Mouse (Mus musculus) skeletal muscle tissue, adult 2 months (tissue): Measurements from ENCODE around the gene Nudt4.
A peak's percentile ranks its signal among the peaks of the same experiment; 100 is the strongest.

Source experiments
- DNase-seq: peaks from one replicate; pipeline ENCODE4 v3.0.0-alpha.2; 2012; ENCODE audit warnings: low read depth, low spot score

The Nudt4 gene

GRCm38 (mm10) chr10:95539260-95539659, 24.7 kb downstream of the Nudt4 start:
- DNase-seq: no peak

DNA sequence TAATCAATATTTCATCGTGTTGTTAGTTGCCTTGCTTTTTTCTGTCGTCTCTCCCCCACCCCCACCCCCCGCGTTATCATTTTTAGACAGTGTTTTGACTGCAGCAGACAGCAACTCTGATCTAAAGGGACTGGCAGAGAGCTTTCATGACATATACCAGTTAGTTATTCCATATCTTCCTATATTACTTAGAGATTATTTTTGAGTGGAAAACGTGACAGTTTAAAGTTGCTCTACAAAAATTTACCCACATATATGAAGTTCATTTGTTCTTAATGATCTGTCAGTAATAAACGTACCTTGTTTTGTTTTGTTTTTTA, 27.8 kb downstream of the Nudt4 start:
- DNase-seq: no peak

- DNase-seq: no peak
These were observed 28.3 kb downstream of the Nudt4 start for GRCm38 (mm10) chr10:95535399-95536221.

- DNase-seq: no peak
These were observed 30.6 kb downstream of the Nudt4 start for GRCm38 (mm10) chr10:95533382-95533781.

DNA sequence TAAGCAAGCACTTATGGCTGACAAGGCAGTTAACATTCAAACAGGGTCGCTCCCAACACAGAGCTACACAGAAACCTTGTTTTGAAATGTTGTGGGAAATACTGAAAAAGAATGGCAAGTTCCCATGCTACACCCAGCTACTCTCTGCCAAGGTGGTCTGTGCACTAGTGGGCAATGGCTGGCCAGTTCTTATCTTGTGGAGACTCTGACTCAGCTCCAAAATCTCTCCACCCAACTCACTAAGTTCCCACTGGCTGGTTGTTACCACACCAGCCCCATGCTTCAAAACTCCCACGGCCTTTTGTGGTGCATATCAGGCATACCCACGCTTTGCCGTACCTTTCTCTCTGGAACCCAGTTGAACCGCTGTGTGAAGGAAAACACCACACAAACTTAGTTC, 31.0 kb downstream of the Nudt4 start:
- no peak for DNase-seq

GRCm38 (mm10) chr10:95530551-95531121, 33.3 kb downstream of the Nudt4 start:
- no peak for DNase-seq

GRCm38 (mm10) chr10:95526495-95527122, 37.3 kb downstream of the Nudt4 start:
- no peak for DNase-seq

GRCm38 (mm10) chr10:95525871-95526270, 38.1 kb downstream of the Nudt4 start:
- DNase-seq: no peak

DNA sequence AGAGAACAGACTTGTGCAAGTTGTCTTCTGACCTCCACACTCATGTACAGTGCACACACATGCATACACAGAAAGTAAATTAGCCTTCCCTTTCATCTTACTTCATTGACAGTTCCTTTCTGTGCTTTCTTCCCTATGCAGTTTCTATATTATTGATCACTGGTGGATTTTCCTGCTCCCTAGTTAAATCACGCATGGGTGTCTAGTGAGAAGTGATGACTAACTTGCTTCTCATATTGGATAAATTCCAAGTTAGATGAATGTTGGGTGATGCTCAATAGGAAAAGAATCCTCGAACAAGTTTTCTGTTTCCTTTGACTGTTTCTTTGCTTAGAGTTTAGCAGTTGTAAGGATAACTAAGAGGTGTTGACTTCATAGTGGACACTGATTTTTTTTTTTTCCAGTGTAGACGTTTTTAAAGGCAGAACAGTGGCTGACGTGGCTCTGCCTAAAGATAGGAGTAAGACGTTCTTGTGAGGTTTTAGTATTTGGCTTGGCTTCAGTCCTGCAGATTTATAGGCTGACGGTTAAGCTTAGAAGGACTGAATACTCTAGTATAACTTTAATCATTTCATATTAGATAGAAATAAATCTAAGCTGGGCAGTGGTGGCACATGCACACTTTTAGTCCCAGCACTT, 38.8 kb downstream of the Nudt4 start:
- DNase-seq: no peak

DNA sequence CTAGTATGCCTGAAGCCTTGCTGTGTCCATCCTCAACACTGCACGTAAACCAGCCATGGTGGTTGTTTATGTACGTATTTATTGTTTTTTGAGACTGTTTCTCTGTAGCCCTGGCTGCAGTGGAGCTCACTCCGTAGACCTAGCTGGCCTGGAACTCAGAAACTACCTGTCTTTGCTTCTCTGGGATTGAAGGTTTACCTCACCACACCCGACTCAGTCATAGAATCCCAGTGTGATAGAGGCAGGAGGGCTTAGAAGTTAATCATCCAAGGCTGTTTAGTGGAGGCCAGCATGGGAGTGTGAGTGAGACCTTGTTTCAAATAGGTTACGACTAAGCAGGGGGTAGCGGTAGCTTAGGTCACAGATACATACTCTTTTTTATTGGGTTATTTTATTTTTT, 46.3 kb downstream of the Nudt4 start:
- DNase-seq: no peak

DNA sequence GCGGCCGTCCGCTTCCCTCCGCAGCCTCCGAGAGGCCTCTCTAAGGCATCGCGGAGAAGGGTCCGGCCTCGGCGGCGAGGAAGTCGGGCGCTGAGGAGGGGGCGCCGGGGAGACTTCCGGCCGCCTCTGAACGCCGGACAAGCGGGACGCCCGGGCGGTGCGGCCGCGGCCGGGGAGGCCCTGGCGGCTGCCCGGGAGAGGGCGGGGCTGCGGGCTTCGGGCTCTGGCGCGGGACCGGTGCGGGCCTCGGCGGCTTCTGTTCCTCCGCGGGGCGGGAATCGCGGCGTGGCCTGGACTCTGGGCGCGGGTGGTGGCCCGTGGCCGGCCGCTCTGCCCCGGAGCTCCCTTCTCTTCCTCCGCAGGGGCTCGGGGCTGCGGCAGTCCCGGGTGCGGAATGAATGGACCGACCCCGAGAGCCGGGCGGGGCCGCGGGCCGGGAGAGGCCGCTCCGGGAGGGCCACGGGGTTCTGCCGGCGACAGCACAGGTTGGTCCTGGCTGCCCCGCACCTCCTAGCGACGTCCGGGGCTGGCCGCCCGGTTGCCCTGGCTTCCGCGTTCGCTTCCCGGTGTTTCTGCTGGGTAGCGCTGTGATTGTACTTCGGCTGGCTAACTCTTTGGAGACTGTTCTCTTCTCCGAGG, 48.5 kb downstream of the Nudt4 start:
- no peak for DNase-seq

- peak; percentile 94 for DNase-seq
These were observed 49.2 kb downstream of the Nudt4 start, which contains the start of gene Ube2n for GRCm38 (mm10) chr10:95514656-95515292. Gene Ube2n, plus strand, starts transcription at chr10:95515145.

GRCm38 (mm10) chr10:95513768-95514556, 50.0 kb downstream of the Nudt4 start:
- DNase-seq: no peak

DNA sequence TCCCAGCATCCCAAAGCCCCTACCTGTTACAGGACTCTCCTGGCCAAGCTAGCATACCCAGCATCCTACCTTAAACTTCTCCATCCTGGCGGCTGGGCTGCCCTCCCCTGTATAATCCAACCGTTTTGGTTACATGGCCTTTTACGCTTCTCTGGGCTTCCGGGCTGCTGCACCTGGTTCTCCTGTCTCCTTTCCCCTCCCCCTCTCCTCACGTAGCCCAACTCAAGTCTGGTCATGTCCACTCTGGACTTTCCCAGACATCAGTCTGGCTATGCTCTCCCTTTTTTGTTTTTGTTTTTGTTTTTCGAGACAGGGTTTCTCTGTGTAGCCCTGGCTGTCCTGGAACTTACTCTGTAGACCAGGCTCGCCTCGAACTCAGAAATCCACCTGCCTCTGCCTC, 51.3 kb downstream of the Nudt4 start:
- no peak for DNase-seq

DNA sequence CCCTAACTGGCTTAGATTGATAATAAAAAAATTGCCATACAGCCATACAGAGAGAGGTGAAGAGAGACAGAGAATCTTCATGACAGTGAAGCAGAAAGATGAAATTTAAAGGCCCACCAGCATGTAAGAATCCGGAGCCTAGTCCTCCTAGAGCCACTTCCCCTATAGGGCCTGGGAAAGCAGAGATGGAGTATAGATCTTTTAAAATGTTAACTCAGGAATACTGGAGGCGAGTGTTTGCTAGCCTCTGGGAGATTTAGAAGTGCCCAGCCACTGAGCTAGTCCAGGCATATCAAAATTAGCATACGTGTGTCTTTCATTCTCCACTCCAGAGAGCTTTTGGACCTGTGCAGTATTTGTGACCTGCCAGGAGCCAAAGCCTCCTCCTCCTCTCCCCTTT, 54.7 kb downstream of the Nudt4 start:
- DNase-seq: no peak

DNA sequence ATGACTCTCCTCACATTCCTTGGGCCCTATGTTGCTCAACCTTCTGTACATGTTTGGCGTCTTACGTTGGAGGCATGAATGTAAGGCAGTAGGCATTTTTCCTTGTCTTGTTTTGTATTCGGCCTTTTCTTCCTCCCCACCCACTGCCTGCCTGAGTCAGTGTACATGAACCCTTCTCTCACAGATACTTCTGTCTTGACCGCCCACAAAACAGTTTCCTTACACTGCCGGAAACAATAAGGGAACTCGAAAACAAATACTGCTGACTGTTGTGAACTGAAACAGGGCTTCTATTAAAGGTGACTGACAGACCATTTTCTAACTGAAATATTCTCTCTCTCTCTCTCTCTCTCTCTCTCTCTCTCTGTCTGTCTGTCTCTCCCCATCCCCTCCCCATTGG, 55.2 kb downstream of the Nudt4 start:
- DNase-seq: no peak

- no peak for DNase-seq
These were observed 55.8 kb downstream of the Nudt4 start for GRCm38 (mm10) chr10:95508126-95508525.

DNA sequence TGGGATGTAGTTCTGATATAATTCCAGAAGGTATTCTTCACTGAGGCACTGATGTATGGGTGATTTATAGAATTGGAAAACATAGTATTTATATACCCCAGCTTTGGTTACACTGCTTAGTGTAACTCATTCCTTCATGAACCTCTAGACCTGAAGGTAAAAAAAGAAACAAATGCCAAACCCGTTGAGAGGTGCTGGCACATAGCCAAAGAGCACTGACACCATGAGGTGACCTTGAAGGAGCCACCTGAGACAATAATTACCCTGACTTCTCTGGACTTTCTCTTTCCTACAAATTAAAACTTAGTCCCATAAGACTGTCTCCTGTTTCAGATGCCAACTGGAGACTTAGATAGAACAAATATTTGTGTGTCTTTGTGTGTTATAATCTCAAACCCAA, 59.6 kb downstream of the Nudt4 start:
- DNase-seq: no peak

DNA sequence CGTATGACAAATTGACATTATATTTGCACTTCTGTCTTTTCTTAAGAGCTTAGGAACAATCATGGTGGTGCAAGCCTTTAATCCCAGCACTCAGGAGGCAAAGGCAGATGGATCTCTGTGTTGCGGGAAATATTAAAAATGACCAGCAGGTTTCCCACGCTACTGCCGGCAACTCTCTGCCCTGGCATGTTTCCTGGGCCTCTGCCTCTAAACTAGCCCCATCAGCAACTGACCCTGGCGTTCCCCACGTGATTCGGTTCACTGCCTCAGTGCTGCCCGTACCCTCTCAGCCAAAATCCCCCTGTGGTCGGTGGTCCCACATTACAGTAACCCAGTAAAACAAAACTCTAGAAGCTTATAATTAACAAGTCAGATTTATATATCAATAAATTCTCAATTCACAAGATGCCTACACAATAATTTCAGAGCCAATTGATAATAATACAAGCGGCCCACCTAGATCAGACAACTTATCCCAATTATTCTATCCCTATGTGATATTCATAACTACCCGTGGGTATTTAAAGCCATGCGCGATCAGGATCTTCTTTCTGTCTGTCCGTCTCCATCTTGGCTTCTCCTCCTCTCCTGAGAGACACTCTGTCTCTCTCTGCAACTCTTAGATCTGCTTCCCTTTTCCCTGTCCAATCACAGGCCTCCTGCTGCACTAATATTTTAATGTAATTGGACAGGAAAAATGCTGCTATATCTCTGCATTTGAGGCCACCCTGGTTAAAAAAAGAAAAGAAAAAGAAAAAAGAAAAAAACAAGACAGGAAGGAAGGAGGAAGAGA, 60.3 kb downstream of the Nudt4 start:
- DNase-seq: no peak
